Mouse (Mus musculus) liver, adult 2 months (tissue): ENCODE measurements around the gene Amd1. TPM values are rescaled to one million over a fixed set of nuclear protein-coding genes. Genes with fewer than 3 reads are reported as not detected.
"Not testable (repeated sequence)": the region's sequence is repeated elsewhere in the genome, so short reads cannot be mapped to it uniquely, and the experiment has no call there.

ENCODE experiments used
- DNase-seq: peaks from one replicate; pipeline ENCODE4 v3.0.0-alpha.2; 2011; ENCODE audit warnings: low read depth, low spot score; ENCODE audit errors: extremely low read depth
- H3K27ac ChIP-seq: fragments of 200-500 bp; replicated peaks from 2 replicates; pipeline ENCODE4 v1.5.1; 2012; ENCODE audit warnings: low read depth, mild to moderate bottlenecking, control low read depth, inconsistent platforms, low read length; ENCODE audit not compliant: insufficient read depth
- H3K27me3 ChIP-seq: fragments of 200-500 bp; 2 replicates; pipeline ENCODE4 v1.6.1; 2012; ENCODE audit warnings: mild to moderate bottlenecking, moderate library complexity, low read length, inconsistent platforms; ENCODE audit not compliant: control insufficient read depth, insufficient read depth
- H3K36me3 ChIP-seq: fragments of 200-500 bp; 2 replicates; pipeline ENCODE4 v1.6.1; 2012; ENCODE audit warnings: low read length, inconsistent platforms; ENCODE audit not compliant: control insufficient read depth, insufficient read depth
- H3K4me1 ChIP-seq: fragments of 200-500 bp; 2 replicates; pipeline ENCODE4 v1.6.1; 2011; ENCODE audit warnings: low read length; ENCODE audit not compliant: control insufficient read depth, insufficient read depth
- H3K4me3 ChIP-seq: fragments of 200-500 bp; 2 replicates; pipeline ENCODE4 v1.5.1; 2011; ENCODE audit warnings: low read depth, mild to moderate bottlenecking, control low read depth, low read length, moderate library complexity; ENCODE audit not compliant: insufficient read depth
- H3K79me2 ChIP-seq: fragments of 200-500 bp; 2 replicates; pipeline ENCODE4 v1.6.1; 2012; ENCODE audit warnings: inconsistent platforms, mild to moderate bottlenecking, low read length, moderate library complexity; ENCODE audit not compliant: control insufficient read depth, insufficient read depth
- H3K9ac ChIP-seq: fragments of 200-500 bp; 2 replicates; pipeline ENCODE4 v1.6.1; 2012; ENCODE audit warnings: low read depth, mild to moderate bottlenecking, control low read depth, inconsistent platforms, low read length
- CTCF ChIP-seq: fragments of 200-500 bp; IDR thresholded peaks from 2 replicates; pipeline ENCODE4 v1.5.1; 2011; ENCODE audit warnings: low read depth, low read length, control low read depth
- POLR2A ChIP-seq: fragments of 200-500 bp; IDR thresholded peaks from 2 replicates; pipeline ENCODE4 v1.6.1; 2011; ENCODE audit warnings: low read length, control low read depth; ENCODE audit not compliant: insufficient read depth; ENCODE audit errors: extremely low read depth
- WGBS: fragments of 180-500 bp; shearing (Covaris S2); methylation state at CpG from one replicate; pipeline ENCODE4 v1.1.7; 2018; 5-methylcytosine and 5-hydroxymethylcytosine counted together
- polyA plus RNA-seq: library from polyadenylated mRNA; depleted of rRNA; stranded (reverse); fragments of >200 nt; gene quantifications from 2 replicates; pipeline ENCODE4 v1.2.3, GENCODE M21; 2012
- total RNA-seq: library from RNA; depleted of rRNA; stranded (reverse); fragments of >200 nt; gene quantifications from 2 replicates; pipeline ENCODE4 v1.2.3, GENCODE M21; 2014

Amd1 gene
- total and polyA plus RNA-seq, 2 experiments, result 6.9 to 27.1 TPM

- Histone ChIP-seq H3K27me3 (no peaks in the 10 kb centered on the region), H3K27ac (no peak overlapping the region), H3K4me1 (peaks cover 4% of the 10 kb centered on the region), H3K4me3 (no peak overlapping the region), H3K79me2 (no peaks in the 10 kb centered on the region), H3K36me3 (no peaks in the 10 kb centered on the region), H3K9ac (no peak overlapping the region)
- no peak for DNase-seq
- WGBS, result 51% methylated on average over 4 of the region's 4 CpGs
- no peak for TF ChIP-seq CTCF
- no peak for TF ChIP-seq POLR2A
Observed at GRCm38 (mm10) chr10:40307826-40308583, 6.0 kb upstream of the Amd1 start.

- 86% methylated on average over 1 of the region's 1 CpGs for WGBS
- Histone ChIP-seq H3K27ac (no peak overlapping the region), H3K27me3 (no peaks in the 10 kb centered on the region), H3K36me3 (no peaks in the 10 kb centered on the region), H3K79me2 (peaks cover 7% of the 10 kb centered on the region), H3K4me1 (peaks cover 4% of the 10 kb centered on the region), H3K4me3 (no peak overlapping the region), H3K9ac (no peak overlapping the region)
- no peak for DNase-seq
- no peak; the same call in 1 of the 2 replicates for TF ChIP-seq CTCF
- TF ChIP-seq POLR2A, result no peak
Observed at GRCm38 (mm10) chr10:40305989-40306388, 4.0 kb upstream of the Amd1 start.

GRCm38 (mm10) chr10:40301181-40302075, 558 bp downstream of the Amd1 start:
- peak overlapping the region; percentile 45 for H3K27ac ChIP-seq
- peaks cover 26% of the 10 kb centered on the region for H3K79me2 ChIP-seq
- not testable (repeated sequence) for H3K27me3 ChIP-seq, DNase-seq, H3K36me3 ChIP-seq
- H3K4me3 ChIP-seq, result peak overlapping the region; percentile 92
- WGBS, result 1% methylated on average over 80 of the region's 91 CpGs
- peaks cover 15% of the 10 kb centered on the region for H3K4me1 ChIP-seq
- H3K9ac ChIP-seq, result peak overlapping the region; percentile 87

GRCm38 (mm10) chr10:40300648-40301171, 1.3 kb downstream of the Amd1 start:
- Histone ChIP-seq H3K79me2 (peaks cover 32% of the 10 kb centered on the region), H3K4me3 (peak overlapping the region; percentile 92), H3K4me1 (peaks cover 15% of the 10 kb centered on the region), H3K27me3 (no peaks in the 10 kb centered on the region), H3K27ac (peak overlapping the region; percentile 45), H3K36me3 (no peaks in the 10 kb centered on the region), H3K9ac (peak overlapping the region; percentile 87)
- DNase-seq, result peak; percentile 82
- TF ChIP-seq POLR2A, result peak; percentile 77
- TF ChIP-seq CTCF, result no peak
- under 1% methylated on average over 36 of the region's 36 CpGs for WGBS

GRCm38 (mm10) chr10:40292640-40293039, 9.3 kb downstream of the Amd1 start:
- no peak overlapping the region for H3K27ac ChIP-seq
- no peaks in the 10 kb centered on the region for H3K27me3 ChIP-seq
- H3K36me3 ChIP-seq, result peaks cover 36% of the 10 kb centered on the region
- H3K79me2 ChIP-seq, result peaks cover 17% of the 10 kb centered on the region; the same call in 1 of the 2 replicates
- 87% methylated on average over 6 of the region's 6 CpGs for WGBS
- H3K4me3 ChIP-seq, result no peak overlapping the region
- no peak overlapping the region for H3K9ac ChIP-seq
- TF ChIP-seq POLR2A, result no peak
- no peak for TF ChIP-seq CTCF
- DNase-seq, result no peak
- peaks cover 6% of the 10 kb centered on the region for H3K4me1 ChIP-seq
